Mouse (Mus musculus): ENCODE data around the gene Rnf31. TPM values are rescaled to one million over a fixed set of nuclear protein-coding genes. Genes with fewer than 3 reads are reported as not detected.

Gene Rnf31
- polyA plus RNA-seq (2014; fragmentation: Nextera tagmentation; extraction: Ambion mirVana) = 12.7 and 13.1 TPM in 2 replicates

- H3K4me2 ChIP-seq (ENCODE audit: low read length) = peak within 1 kb of the TSS; percentile 76
- H3K4me1 ChIP-seq (ENCODE audit: control insufficient read depth in 2 of 2, insufficient read depth in 2 of 2, low read length in 2 of 2) = peaks cover 8 to 19% of the 10 kb centered on the region in 2 experiments
- WGBS = under 1% methylated on average over 33 of the region's 33 CpGs
- H3K9me3 ChIP-seq (ENCODE audit: control insufficient read depth, low read length) = no peaks in the 10 kb centered on the region
- peak within 1 kb of the TSS; percentile 90 to 96 for H3K4me3 ChIP-seq (ENCODE audit: control insufficient read depth in 1 of 2, insufficient read depth in 1 of 2, low read depth in 1 of 2, low read length in 2 of 2)
- peak within 1 kb of the TSS; percentile 99 to 100 for H3K27ac ChIP-seq (replicated peaks in 1 of 2; ENCODE audit: control insufficient read depth in 1 of 2, insufficient read depth in 1 of 2, low read depth in 2 of 2, low read length in 2 of 2)
- peaks cover 54% of the 10 kb centered on the region for H3K36me3 ChIP-seq (ENCODE audit: control insufficient read depth, insufficient read depth, low read length)
- no peaks in the 10 kb centered on the region for H3K27me3 ChIP-seq (ENCODE audit: control insufficient read depth, insufficient read depth, low read length)
- ATAC-seq (ENCODE audit: insufficient number of reproducible peaks, insufficient read depth, low FRiP score, low read depth) = peak; percentile 85
- peak within 1 kb of the TSS; percentile 94 for H3K9ac ChIP-seq (ENCODE audit: low read length)
Observed at GRCm38 (mm10) chr14:55591331-55591891, at the start of gene Rnf31. Gene Rnf31, plus strand, starts transcription at chr14:55591708.

DNA sequence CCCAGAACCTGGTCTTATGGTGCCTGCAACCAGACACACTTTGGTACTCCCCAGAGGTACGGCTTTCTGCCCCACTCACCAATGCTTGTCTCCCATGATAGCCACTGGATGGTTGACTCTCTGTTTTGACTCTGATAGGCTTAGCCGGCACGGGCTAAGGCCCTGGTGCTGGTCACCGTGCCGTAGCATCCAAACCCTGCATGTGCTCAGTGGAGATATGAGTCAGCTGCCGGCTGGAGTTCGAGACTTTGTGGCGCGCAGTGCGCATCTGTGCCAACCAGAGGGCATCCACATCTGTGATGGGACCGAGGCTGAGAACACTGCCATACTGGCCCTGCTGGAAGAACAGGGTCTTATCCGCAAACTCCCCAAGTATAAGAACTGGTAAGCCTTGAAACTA, 49.2 kb upstream of the Rnf31 start:
- Histone ChIP-seq H3K27me3 (ENCODE audit: control insufficient read depth, insufficient read depth, low read length) (no peaks in the 10 kb centered on the region), H3K9me3 (ENCODE audit: control insufficient read depth, low read length) (no peaks in the 10 kb centered on the region), H3K4me3 (ENCODE audit: control insufficient read depth in 1 of 2, insufficient read depth in 1 of 2, low read depth in 1 of 2, low read length in 2 of 2) (no peak overlapping the region), H3K4me2 (ENCODE audit: low read length) (no peak overlapping the region), H3K27ac (replicated peaks in 1 of 2; ENCODE audit: control insufficient read depth in 1 of 2, insufficient read depth in 1 of 2, low read depth in 2 of 2, low read length in 2 of 2) (no peak overlapping the region), H3K36me3 (ENCODE audit: control insufficient read depth, insufficient read depth, low read length) (peaks cover 48% of the 10 kb centered on the region), H3K4me1 (ENCODE audit: control insufficient read depth in 2 of 2, insufficient read depth in 2 of 2, low read length in 2 of 2) (peaks cover 7 to 14% of the 10 kb centered on the region in 2 experiments; a peak in 3 of 4 replicates), H3K9ac (ENCODE audit: low read length) (no peak overlapping the region)
- 94% methylated on average over 12 of the region's 12 CpGs for WGBS
- ATAC-seq (ENCODE audit: insufficient number of reproducible peaks, insufficient read depth, low FRiP score, low read depth) = no peak

DNA sequence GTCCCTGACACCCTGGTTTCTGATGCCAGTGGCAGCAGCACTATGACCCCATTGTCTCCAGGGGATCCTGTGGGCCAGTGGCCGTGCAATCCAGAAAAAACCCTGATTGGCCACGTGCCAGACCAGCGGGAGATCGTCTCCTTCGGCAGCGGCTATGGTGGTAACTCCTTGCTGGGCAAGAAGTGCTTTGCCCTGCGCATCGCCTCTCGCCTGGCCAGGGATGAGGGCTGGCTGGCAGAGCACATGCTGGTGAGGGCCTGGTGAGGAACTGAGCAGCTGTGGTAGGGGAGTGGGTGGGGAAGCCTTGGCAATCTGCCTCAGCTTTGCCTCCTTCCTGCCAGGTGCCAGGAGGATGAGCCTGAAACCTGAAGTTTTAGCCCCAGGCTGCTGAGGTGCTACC, 47.2 kb upstream of the Rnf31 start:
- no peak overlapping the region for H3K27ac ChIP-seq (replicated peaks in 1 of 2; ENCODE audit: control insufficient read depth in 1 of 2, insufficient read depth in 1 of 2, low read depth in 2 of 2, low read length in 2 of 2)
- no peak overlapping the region for H3K9ac ChIP-seq (ENCODE audit: low read length)
- no peaks in the 10 kb centered on the region for H3K9me3 ChIP-seq (ENCODE audit: control insufficient read depth, low read length)
- no peak overlapping the region for H3K4me2 ChIP-seq (ENCODE audit: low read length)
- WGBS = 75% methylated on average over 9 of the region's 9 CpGs
- no peak for ATAC-seq (ENCODE audit: insufficient number of reproducible peaks, insufficient read depth, low FRiP score, low read depth)
- no peaks in the 10 kb centered on the region for H3K27me3 ChIP-seq (ENCODE audit: control insufficient read depth, insufficient read depth, low read length)
- peaks cover 68% of the 10 kb centered on the region for H3K36me3 ChIP-seq (ENCODE audit: control insufficient read depth, insufficient read depth, low read length)
- no peak overlapping the region for H3K4me3 ChIP-seq (ENCODE audit: control insufficient read depth in 1 of 2, insufficient read depth in 1 of 2, low read depth in 1 of 2, low read length in 2 of 2)
- H3K4me1 ChIP-seq (ENCODE audit: control insufficient read depth in 2 of 2, insufficient read depth in 2 of 2, low read length in 2 of 2) = peaks cover 7 to 14% of the 10 kb centered on the region in 2 experiments; a peak in 3 of 4 replicates

GRCm38 (mm10) chr14:55550191-55550590, 41.3 kb upstream of the Rnf31 start:
- Histone ChIP-seq H3K4me3 (ENCODE audit: control insufficient read depth in 1 of 2, insufficient read depth in 1 of 2, low read depth in 1 of 2, low read length in 2 of 2) (no peak overlapping the region), H3K36me3 (ENCODE audit: control insufficient read depth, insufficient read depth, low read length) (peaks cover 54% of the 10 kb centered on the region), H3K27me3 (ENCODE audit: control insufficient read depth, insufficient read depth, low read length) (no peaks in the 10 kb centered on the region), H3K9ac (ENCODE audit: low read length) (no peak overlapping the region), H3K4me1 (ENCODE audit: control insufficient read depth in 2 of 2, insufficient read depth in 2 of 2, low read length in 2 of 2) (no peaks in the 10 kb centered on the region), H3K9me3 (ENCODE audit: control insufficient read depth, low read length) (no peaks in the 10 kb centered on the region), H3K27ac (replicated peaks in 1 of 2; ENCODE audit: control insufficient read depth in 1 of 2, insufficient read depth in 1 of 2, low read depth in 2 of 2, low read length in 2 of 2) (no peak overlapping the region), H3K4me2 (ENCODE audit: low read length) (no peak overlapping the region)
- no peak for ATAC-seq (ENCODE audit: insufficient number of reproducible peaks, insufficient read depth, low FRiP score, low read depth)
- WGBS = 88% methylated on average over 6 of the region's 6 CpGs

DNA sequence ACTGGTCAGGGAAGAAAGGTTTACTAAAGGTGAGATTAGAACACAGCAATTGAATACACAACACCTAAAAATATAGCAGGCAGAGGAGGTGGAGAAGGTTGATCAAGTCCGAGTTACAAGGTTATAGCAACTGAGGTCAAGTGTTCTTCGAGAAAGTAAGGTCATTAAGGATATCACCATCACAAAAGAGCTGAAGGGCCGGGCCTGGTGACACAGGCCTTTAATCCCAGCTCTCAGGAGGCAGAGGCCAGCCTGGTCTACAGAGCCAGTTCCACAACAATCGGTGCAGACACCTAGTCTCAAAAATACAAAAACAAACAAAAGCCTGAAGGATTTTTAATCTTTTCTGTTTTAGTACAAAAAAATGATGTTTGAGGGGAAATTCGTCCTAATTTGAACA, 40.2 kb upstream of the Rnf31 start:
- Histone ChIP-seq H3K4me2 (ENCODE audit: low read length) (no peak overlapping the region), H3K27ac (replicated peaks in 1 of 2; ENCODE audit: control insufficient read depth in 1 of 2, insufficient read depth in 1 of 2, low read depth in 2 of 2, low read length in 2 of 2) (no peak overlapping the region), H3K4me3 (ENCODE audit: control insufficient read depth in 1 of 2, insufficient read depth in 1 of 2, low read depth in 1 of 2, low read length in 2 of 2) (no peak overlapping the region), H3K9ac (ENCODE audit: low read length) (no peak overlapping the region), H3K36me3 (ENCODE audit: control insufficient read depth, insufficient read depth, low read length) (peaks cover 42% of the 10 kb centered on the region), H3K4me1 (ENCODE audit: control insufficient read depth in 2 of 2, insufficient read depth in 2 of 2, low read length in 2 of 2) (no peaks in the 10 kb centered on the region), H3K9me3 (ENCODE audit: control insufficient read depth, low read length) (no peaks in the 10 kb centered on the region), H3K27me3 (ENCODE audit: control insufficient read depth, insufficient read depth, low read length) (no peaks in the 10 kb centered on the region)
- no peak for ATAC-seq (ENCODE audit: insufficient number of reproducible peaks, insufficient read depth, low FRiP score, low read depth)
- 70% methylated on average over 5 of the region's 5 CpGs for WGBS

DNA sequence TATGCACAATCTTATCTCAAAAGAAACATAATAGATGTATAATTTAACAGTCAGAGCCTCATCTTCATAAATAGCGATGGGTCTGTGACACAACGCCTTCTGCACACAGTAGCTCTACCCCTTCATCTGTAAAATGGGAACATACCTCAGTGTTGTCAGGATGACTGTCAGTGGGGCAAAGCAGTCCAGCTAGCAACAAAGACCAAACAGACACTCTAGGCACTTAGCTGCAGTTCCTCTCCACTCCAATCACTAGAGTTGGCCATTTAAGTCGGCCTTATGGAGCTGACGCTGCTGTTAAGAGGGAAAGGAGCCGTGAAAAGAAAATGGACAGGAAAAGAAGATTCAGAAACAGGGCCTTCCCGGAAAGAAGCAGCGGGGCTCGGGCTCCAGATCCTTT, 39.7 kb upstream of the Rnf31 start:
- no peak overlapping the region for H3K9ac ChIP-seq (ENCODE audit: low read length)
- H3K4me3 ChIP-seq (ENCODE audit: control insufficient read depth in 1 of 2, insufficient read depth in 1 of 2, low read depth in 1 of 2, low read length in 2 of 2) = no peak overlapping the region
- H3K27ac ChIP-seq (replicated peaks in 1 of 2; ENCODE audit: control insufficient read depth in 1 of 2, insufficient read depth in 1 of 2, low read depth in 2 of 2, low read length in 2 of 2) = no peak overlapping the region
- WGBS = 86% methylated on average over 8 of the region's 8 CpGs
- no peaks in the 10 kb centered on the region for H3K27me3 ChIP-seq (ENCODE audit: control insufficient read depth, insufficient read depth, low read length)
- H3K4me2 ChIP-seq (ENCODE audit: low read length) = no peak overlapping the region
- ATAC-seq (ENCODE audit: insufficient number of reproducible peaks, insufficient read depth, low FRiP score, low read depth) = no peak
- H3K36me3 ChIP-seq (ENCODE audit: control insufficient read depth, insufficient read depth, low read length) = peaks cover 38% of the 10 kb centered on the region
- H3K4me1 ChIP-seq (ENCODE audit: control insufficient read depth in 2 of 2, insufficient read depth in 2 of 2, low read length in 2 of 2) = no peaks in the 10 kb centered on the region
- H3K9me3 ChIP-seq (ENCODE audit: control insufficient read depth, low read length) = no peaks in the 10 kb centered on the region

DNA sequence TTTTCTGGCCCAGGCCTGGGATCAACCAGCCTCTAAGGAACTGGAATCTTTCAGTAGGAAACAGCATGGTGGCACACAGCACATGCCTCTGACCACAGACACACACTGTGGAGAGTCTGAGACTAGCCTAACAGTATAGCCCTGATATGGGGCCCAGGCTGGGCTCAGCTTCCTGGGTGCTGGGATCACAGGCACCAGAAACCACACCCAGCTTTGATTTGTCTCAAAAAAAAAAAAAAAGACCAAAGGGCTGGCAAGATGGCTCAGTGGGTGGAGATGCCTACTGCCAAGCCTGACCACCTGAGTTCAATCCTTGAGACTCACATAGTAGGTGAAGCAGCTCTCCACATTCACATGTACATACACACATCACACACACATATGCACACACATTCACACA, 36.9 kb upstream of the Rnf31 start:
- Histone ChIP-seq H3K27ac (replicated peaks in 1 of 2; ENCODE audit: control insufficient read depth in 1 of 2, insufficient read depth in 1 of 2, low read depth in 2 of 2, low read length in 2 of 2) (no peak overlapping the region), H3K9me3 (ENCODE audit: control insufficient read depth, low read length) (no peaks in the 10 kb centered on the region), H3K4me1 (ENCODE audit: control insufficient read depth in 2 of 2, insufficient read depth in 2 of 2, low read length in 2 of 2) (peaks cover 0 to 4% of the 10 kb centered on the region in 2 experiments; a peak in 2 of 4 replicates), H3K4me2 (ENCODE audit: low read length) (no peak overlapping the region), H3K9ac (ENCODE audit: low read length) (no peak overlapping the region), H3K36me3 (ENCODE audit: control insufficient read depth, insufficient read depth, low read length) (peaks cover 10% of the 10 kb centered on the region), H3K4me3 (ENCODE audit: control insufficient read depth in 1 of 2, insufficient read depth in 1 of 2, low read depth in 1 of 2, low read length in 2 of 2) (no peak overlapping the region), H3K27me3 (ENCODE audit: control insufficient read depth, insufficient read depth, low read length) (no peaks in the 10 kb centered on the region)
- ATAC-seq (ENCODE audit: insufficient number of reproducible peaks, insufficient read depth, low FRiP score, low read depth) = no peak

DNA sequence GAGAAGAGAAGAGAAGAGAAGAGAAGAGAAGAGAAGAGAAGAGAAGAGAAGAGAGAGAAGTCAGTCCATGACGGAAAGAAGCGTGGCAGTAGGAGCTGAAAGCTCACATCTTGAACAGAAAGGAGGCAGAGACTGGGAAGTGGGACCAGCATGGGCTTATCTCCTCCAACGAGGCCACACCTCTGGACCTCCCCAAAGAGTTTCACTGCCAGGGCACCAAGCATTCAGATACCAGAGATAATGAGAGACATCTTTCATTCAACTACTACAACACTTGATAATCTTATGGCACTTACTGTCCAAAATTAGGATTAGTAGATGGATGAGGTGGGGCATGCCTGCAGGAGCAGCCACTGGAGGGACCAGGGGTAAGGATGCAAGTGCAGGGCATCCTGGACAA, 35.7 kb upstream of the Rnf31 start:
- H3K4me3 ChIP-seq (ENCODE audit: control insufficient read depth in 1 of 2, insufficient read depth in 1 of 2, low read depth in 1 of 2, low read length in 2 of 2) = no peak overlapping the region
- H3K9me3 ChIP-seq (ENCODE audit: control insufficient read depth, low read length) = no peaks in the 10 kb centered on the region
- no peaks in the 10 kb centered on the region for H3K27me3 ChIP-seq (ENCODE audit: control insufficient read depth, insufficient read depth, low read length)
- no peak overlapping the region for H3K9ac ChIP-seq (ENCODE audit: low read length)
- no peak overlapping the region for H3K4me2 ChIP-seq (ENCODE audit: low read length)
- peaks cover 0 to 4% of the 10 kb centered on the region in 2 experiments; a peak in 2 of 4 replicates for H3K4me1 ChIP-seq (ENCODE audit: control insufficient read depth in 2 of 2, insufficient read depth in 2 of 2, low read length in 2 of 2)
- H3K36me3 ChIP-seq (ENCODE audit: control insufficient read depth, insufficient read depth, low read length) = no peaks in the 10 kb centered on the region
- 56% methylated on average over 3 of the region's 3 CpGs for WGBS
- ATAC-seq (ENCODE audit: insufficient number of reproducible peaks, insufficient read depth, low FRiP score, low read depth) = no peak
- no peak overlapping the region for H3K27ac ChIP-seq (replicated peaks in 1 of 2; ENCODE audit: control insufficient read depth in 1 of 2, insufficient read depth in 1 of 2, low read depth in 2 of 2, low read length in 2 of 2)
